Mouse (Mus musculus): ENCODE measurements at regions not wholly inside any gene's neighbourhood (a gene's known extent, or its start where the extent isn't known, plus 50 kb on each side); places are given as distances from the start of the nearest gene placed in this dataset.

- no peak for DNase-seq (ENCODE audit: extremely low read depth, insufficient read length, low spot score)
Observed at GRCm38 (mm10) chr12:63598905-63599304, 875.6 kb downstream of the Fscb start.

GRCm38 (mm10) chr12:63554672-63555071 is 919.8 kb downstream of the Fscb start:
- no peak for DNase-seq (ENCODE audit: extremely low read depth, insufficient read length, low spot score)

- peak; percentile 41 for DNase-seq (ENCODE audit: extremely low read depth, insufficient read length, low spot score)
Observed at GRCm38 (mm10) chr12:63552831-63553230, 921.7 kb downstream of the Fscb start.

GRCm38 (mm10) chr12:63534084-63534483 is 940.4 kb downstream of the Fscb start:
- DNase-seq (ENCODE audit: extremely low read depth, insufficient read length, low spot score): no peak

- DNase-seq (ENCODE audit: extremely low read depth, insufficient read length, low spot score): no peak
Observed at GRCm38 (mm10) chr12:63503774-63504173, 970.7 kb downstream of the Fscb start.

GRCm38 (mm10) chr12:63490405-63490804 is 984.1 kb downstream of the Fscb start:
- no peak for DNase-seq (ENCODE audit: extremely low read depth, insufficient read length, low spot score)

- no peak for DNase-seq (ENCODE audit: extremely low read depth, insufficient read length, low spot score)
Observed at GRCm38 (mm10) chr12:63484087-63484486, 990.4 kb downstream of the Fscb start.

- no peak for DNase-seq (ENCODE audit: extremely low read depth, insufficient read length, low spot score)
Observed at GRCm38 (mm10) chr12:63468936-63469335, 1005.6 kb downstream of the Fscb start.

Measured in 3134 (cell line).